28 mouse cellular contexts compared by ENCODE assay signal in genomic region chr1:176167784-176168183, GRCm38 (mm10).
DNase-seq lines count a peak whose midpoint lies in the region; ATAC-seq and TF ChIP-seq lines count a peak whose summit lies in the region.
"Had no signal": no experiment of that assay in that cellular context is flagged by ENCODE, and none has a peak within 500 bp of the region (broad histone marks: within the 10 kb centered on the region; RNA-seq: fewer than 3 reads in every experiment).

No protein-coding gene starts in this region.

- H3K4me3 ChIP-seq in midbrain, embryonic 12.5 days, result no peak overlapping the region
- no peak overlapping the region for H3K4me3 ChIP-seq in midbrain, postnatal 0 days (ENCODE audit: low read depth, low read length)
- H3K4me3 ChIP-seq: erythroblast, embryonic 14.5 days; heart, embryonic 13.5 days; myocyte; neural tube, embryonic 12.5 days had no signal

- no peak for DNase-seq in midbrain, postnatal 0 days (ENCODE audit: low spot score)
- peak; percentile 56 for DNase-seq in cerebellum, adult 11 months
- DNase-seq in cerebellum, adult 8-10 months, result peak; percentile 63
- DNase-seq in cerebellum, postnatal 25 days, result peak; percentile 76 to 77
- DNase-seq in thymus, postnatal 25 days, result no peak
- no peak for DNase-seq in adrenal gland, adult 18-20 months (ENCODE audit: low spot score in 2 of 2)
- DNase-seq: adrenal gland, postnatal 36 days; forebrain, postnatal 0 days; heart, postnatal 10 days; kidney, adult 18-20 months; kidney, postnatal 4 days; layer of hippocampus, postnatal 36 days; liver; lung, adult 2 months; lung, postnatal 10 days; right cerebral cortex, adult 18-20 months; spleen, adult 18-20 months; thymus, postnatal 14 days had no signal

- no peak overlapping the region for H3K27ac ChIP-seq in midbrain, embryonic 12.5 days (replicated peaks)
- H3K27ac ChIP-seq in midbrain, postnatal 0 days (ENCODE audit: low read depth, low read length), result no peak overlapping the region
- H3K27ac ChIP-seq: heart, embryonic 13.5 days; kidney, postnatal 0 days; liver, embryonic 14.5 days; macrophage; neural tube, embryonic 12.5 days had no signal

- no peaks in the 10 kb centered on the region for H3K27me3 ChIP-seq in midbrain, embryonic 12.5 days
- no peaks in the 10 kb centered on the region for H3K27me3 ChIP-seq in midbrain, postnatal 0 days (ENCODE audit: insufficient read depth, low read length)
- H3K27me3 ChIP-seq: heart, embryonic 13.5 days; neural tube, embryonic 12.5 days had no signal

- H3K9me3 ChIP-seq in midbrain, embryonic 12.5 days, result no peaks in the 10 kb centered on the region
- H3K9me3 ChIP-seq in midbrain, postnatal 0 days (ENCODE audit: low read length), result no peaks in the 10 kb centered on the region
- H3K9me3 ChIP-seq: heart, embryonic 13.5 days; neural tube, embryonic 12.5 days had no signal

- ATAC-seq in midbrain, embryonic 12.5 days (ENCODE audit: low FRiP score, low read depth), result 0 out of 2 replicates have a peak, but pooled peaks have one; percentile 38
- no peak for ATAC-seq in midbrain, postnatal 0 days (ENCODE audit: low FRiP score)
- ATAC-seq in CD4-positive, CD25-positive, alpha-beta regulatory T cell, adult 4 months, result no peak
- ATAC-seq: forebrain, postnatal 0 days; hindbrain, embryonic 16.5 days had no signal

- no peaks in the 10 kb centered on the region for H3K36me3 ChIP-seq in midbrain, embryonic 12.5 days
- no peaks in the 10 kb centered on the region for H3K36me3 ChIP-seq in midbrain, postnatal 0 days (ENCODE audit: insufficient read depth, low read length)
- H3K36me3 ChIP-seq: heart, embryonic 13.5 days; neural tube, embryonic 12.5 days had no signal

- H3K4me2 ChIP-seq in midbrain, embryonic 12.5 days (replicated peaks), result no peak overlapping the region
- H3K4me2 ChIP-seq in midbrain, postnatal 0 days (ENCODE audit: low read depth, low read length, poor library complexity, severe bottlenecking), result no peak overlapping the region
- H3K4me2 ChIP-seq: heart, embryonic 13.5 days; neural tube, embryonic 12.5 days had no signal

- 58% methylated on average over 5 of the region's 5 CpGs for WGBS in midbrain, embryonic 12.5 days
- 62% methylated on average over 5 of the region's 5 CpGs for WGBS in midbrain, postnatal 0 days

- H3K4me1 ChIP-seq in midbrain, embryonic 12.5 days, result peaks cover 3% of the 10 kb centered on the region; the same call in 1 of the 2 replicates
- H3K4me1 ChIP-seq in midbrain, postnatal 0 days (ENCODE audit: insufficient read depth, low read length), result no peaks in the 10 kb centered on the region
- H3K4me1 ChIP-seq: heart, embryonic 13.5 days; neural tube, embryonic 12.5 days had no signal

- TF ChIP-seq CTCF in midbrain, postnatal 0 days (IDR thresholded peaks at IDR 0.05), result no peak

- no peak overlapping the region for H3K9ac ChIP-seq in midbrain, embryonic 12.5 days (replicated peaks)
- H3K9ac ChIP-seq in midbrain, postnatal 0 days (replicated peaks; ENCODE audit: low read length, poor library complexity, severe bottlenecking), result no peak overlapping the region
- H3K9ac ChIP-seq: forebrain, postnatal 0 days; heart, embryonic 13.5 days; liver, embryonic 14.5 days; neural tube, embryonic 12.5 days had no signal

Comparison
In these comparisons a context has a peak if more than half of its experiments do, and no peak if none do; other contexts are left out.
1. DNase-seq: peak in cerebellum, adult 11 months (single experiment), cerebellum, adult 8-10 months (single experiment) and cerebellum, postnatal 25 days (2 of 2); none in midbrain, postnatal 0 days (single experiment), thymus, postnatal 25 days (single experiment) and adrenal gland, adult 18-20 months (0 of 2).